Mouse (Mus musculus) left cerebral cortex, postnatal 14 days (tissue): ENCODE data around the gene Bmp8b. TPM values are rescaled to one million over a fixed set of nuclear protein-coding genes. Genes with fewer than 3 reads are reported as not detected.

Experiments
- DNase-seq, 2 experiments: peaks; one replicate each; pipeline ENCODE4 v3.0.0; 2021 to 2022; ENCODE audit warnings: low spot score in 2 of 2, mixed read lengths in 1 of 2
- intact Hi-C: fragments of 180-260 bp; cut with DNase I; formaldehyde crosslinking; loops from one replicate; pipeline ENCODE4 v1.15.1; 2025
- total RNA-seq, 2 experiments: library from RNA; stranded (reverse); gene quantifications; 2 replicates each; pipeline ENCODE4 v1.2.3; 2021

Gene Bmp8b
- total RNA-seq, 2 experiments from 2014 or later, result 0.24 to 0.40 TPM

- no peak for DNase-seq
- intact Hi-C loops, result no loop called here
Measured at GRCm38 (mm10) chr4:123162305-123162917, 57.4 kb downstream of the Bmp8b start.

GRCm38 (mm10) chr4:123164157-123164556, 59.2 kb downstream of the Bmp8b start:
- intact Hi-C loops, result no loop called here
- peak; percentile 46 to 55 for DNase-seq

DNA sequence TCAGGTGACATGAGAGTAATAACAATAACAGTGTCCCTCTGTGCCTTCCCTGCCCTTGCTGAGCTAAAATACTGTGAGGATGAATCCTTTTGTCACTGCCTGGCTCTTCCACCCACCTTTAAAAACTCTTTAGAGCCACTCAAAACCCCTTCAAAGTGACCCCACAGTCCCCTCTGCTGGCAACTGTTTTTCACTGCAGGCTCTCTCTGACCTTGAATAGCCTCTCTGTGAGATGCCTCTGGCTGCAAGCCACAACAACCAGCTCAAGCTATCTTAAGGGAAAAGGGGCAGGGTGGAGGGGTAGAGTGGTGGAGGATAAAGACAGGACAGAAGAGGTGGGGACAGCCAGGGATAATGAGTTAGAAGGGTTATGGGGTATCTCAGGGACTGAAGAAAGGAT, 66.8 kb downstream of the Bmp8b start:
- no peak for DNase-seq
- intact Hi-C loops, result no loop called here

Other genes with a start within 250 kb of the Bmp8b start
- gene Cap1, start 219.1 kb upstream of the Bmp8b start, total RNA-seq, result 100 to 1,000 TPM; 233 to 251 TPM
- 10 to 100 TPM; 57.2 to 63.3 TPM for gene Mfsd2a, start 144.0 kb upstream of the Bmp8b start, total RNA-seq
- gene Mycl, start 109.5 kb upstream of the Bmp8b start, total RNA-seq, result 10 to 100 TPM; 20.6 to 23.4 TPM
- 10 to 100 TPM; 22.8 to 22.9 TPM for gene Trit1, start 88.6 kb upstream of the Bmp8b start, total RNA-seq
- under 1 TPM in 1 of 2 experiments, not detected in 1; 0.30 TPM for gene Oxct2b, start 11.1 kb downstream of the Bmp8b start, total RNA-seq
- 10 to 100 TPM; 20.7 to 22.6 TPM for gene Ppie, start 34.8 kb downstream of the Bmp8b start, total RNA-seq
- 100 to 1,000 TPM; 350 to 371 TPM for gene Hpcal4, start 78.1 kb downstream of the Bmp8b start, total RNA-seq
- gene Nt5c1a, start 96.3 kb downstream of the Bmp8b start, total RNA-seq, result 10 to 100 TPM; 10.1 to 11.0 TPM
- gene Heyl, start 128.4 kb downstream of the Bmp8b start, total RNA-seq, result 1 to 10 TPM; 6.4 to 7.1 TPM
- gene Pabpc4, start 157.2 kb downstream of the Bmp8b start, total RNA-seq, result 10 to 100 TPM; 37.2 to 39.2 TPM
- not detected for gene Oxct2a, start 218.5 kb downstream of the Bmp8b start, total RNA-seq
- gene Bmp8a, start 238.1 kb downstream of the Bmp8b start, total RNA-seq, result under 1 TPM; 0.24 to 0.30 TPM